Mouse (Mus musculus) neural tube, embryonic 10.5 days (tissue): ENCODE measurements around the gene Anxa6.
"Not testable (repeated sequence)": the region's sequence is repeated elsewhere in the genome, so short reads cannot be mapped to it uniquely, and the experiment has no call there.

ENCODE experiments used
- DNase-seq: peaks from one replicate; pipeline ENCODE4 v3.0.0-alpha.2; 2017; ENCODE audit warnings: low spot score; ENCODE audit errors: extremely low spot score

Anxa6 gene

DNA sequence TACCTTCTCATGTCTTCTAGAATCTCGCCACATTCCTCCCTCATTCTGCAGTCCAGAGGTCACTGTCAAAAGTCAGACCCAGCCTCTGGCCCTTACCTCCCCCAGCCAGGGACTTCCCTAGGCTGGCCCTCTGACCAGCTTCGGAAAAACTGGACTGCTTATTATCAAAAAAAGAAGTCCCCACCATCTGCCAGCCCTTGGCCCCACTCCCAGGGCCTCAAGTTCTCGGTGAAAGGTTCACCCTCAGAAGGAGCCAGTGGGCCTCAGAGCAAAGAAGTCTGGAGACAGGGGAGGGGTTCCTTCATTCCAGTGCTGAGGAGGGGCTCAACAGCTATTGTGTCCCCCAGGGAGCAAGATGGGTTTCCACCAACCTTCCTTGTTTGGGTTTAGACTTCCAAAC lies 71.3 kb downstream of the Anxa6 start:
- DNase-seq = no peak

- DNase-seq = no peak
Measured at GRCm38 (mm10) chr11:54961164-54961850, 71.9 kb downstream of the Anxa6 start.

- no peak for DNase-seq
Measured at GRCm38 (mm10) chr11:54960251-54960650, 73.0 kb downstream of the Anxa6 start.

DNA sequence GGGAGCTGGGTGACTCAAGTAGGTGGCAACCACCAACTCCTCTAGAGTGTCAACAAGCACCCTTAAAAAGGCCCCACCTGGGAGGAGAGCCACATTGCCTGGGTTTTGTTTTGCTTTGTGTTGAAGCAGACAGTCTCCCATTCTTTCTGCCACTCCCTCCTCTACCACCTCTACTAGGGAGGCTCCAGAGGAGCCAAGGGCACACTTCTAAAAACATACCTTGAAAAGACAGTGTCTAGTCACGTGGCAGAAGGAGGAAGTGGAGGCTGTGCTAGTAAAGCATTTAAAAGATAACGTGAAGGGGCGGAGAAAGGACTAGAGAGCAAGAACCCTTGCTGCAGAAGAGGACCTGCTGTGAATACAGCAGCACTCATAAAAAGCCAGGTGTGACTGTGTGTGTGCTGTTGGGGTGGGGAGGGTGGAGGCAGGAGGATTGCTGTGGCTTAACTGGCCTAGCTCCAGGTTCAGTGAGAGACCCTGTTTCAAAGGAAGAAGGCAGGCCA lies 74.6 kb downstream of the Anxa6 start:
- no peak for DNase-seq

DNA sequence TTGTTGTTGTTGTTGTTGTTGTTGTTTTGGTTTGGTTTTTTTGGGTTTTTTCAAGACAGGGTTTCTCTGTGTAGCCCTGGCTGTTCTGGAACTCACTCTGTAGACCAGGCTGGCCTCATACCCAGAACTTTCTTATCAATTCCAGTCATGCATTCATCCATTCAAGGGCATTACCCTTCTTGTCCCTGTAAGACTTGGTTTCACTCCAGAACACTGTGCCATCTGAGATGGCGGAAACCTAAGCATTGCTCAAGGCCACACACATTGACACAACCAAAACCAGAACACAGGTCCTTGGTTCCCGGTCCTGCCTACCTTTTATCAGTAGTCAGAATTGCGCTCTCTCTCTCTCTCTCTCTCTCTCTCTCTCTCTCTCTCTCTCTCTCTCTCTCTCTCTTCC lies 75.5 kb downstream of the Anxa6 start:
- not testable (repeated sequence) for DNase-seq

DNA sequence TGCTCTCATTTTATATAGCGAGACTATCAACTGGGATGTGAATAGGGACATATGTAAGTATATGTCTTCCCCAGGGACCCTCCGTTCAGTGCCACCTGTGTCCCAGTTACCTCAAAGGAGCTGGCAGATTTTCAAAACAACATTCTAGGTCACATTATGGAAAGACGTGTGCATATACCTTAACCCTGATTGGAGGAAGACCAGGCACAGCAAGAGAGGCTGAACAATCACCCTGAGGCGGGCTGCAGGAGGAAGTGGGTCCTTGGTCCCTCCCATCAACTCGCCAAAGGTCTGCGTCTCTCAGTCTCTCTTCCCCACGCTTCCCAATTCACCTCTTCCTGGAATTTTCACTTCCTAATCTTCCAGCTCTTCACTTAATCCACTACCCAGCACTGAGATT lies 76.3 kb downstream of the Anxa6 start:
- DNase-seq = no peak

DNA sequence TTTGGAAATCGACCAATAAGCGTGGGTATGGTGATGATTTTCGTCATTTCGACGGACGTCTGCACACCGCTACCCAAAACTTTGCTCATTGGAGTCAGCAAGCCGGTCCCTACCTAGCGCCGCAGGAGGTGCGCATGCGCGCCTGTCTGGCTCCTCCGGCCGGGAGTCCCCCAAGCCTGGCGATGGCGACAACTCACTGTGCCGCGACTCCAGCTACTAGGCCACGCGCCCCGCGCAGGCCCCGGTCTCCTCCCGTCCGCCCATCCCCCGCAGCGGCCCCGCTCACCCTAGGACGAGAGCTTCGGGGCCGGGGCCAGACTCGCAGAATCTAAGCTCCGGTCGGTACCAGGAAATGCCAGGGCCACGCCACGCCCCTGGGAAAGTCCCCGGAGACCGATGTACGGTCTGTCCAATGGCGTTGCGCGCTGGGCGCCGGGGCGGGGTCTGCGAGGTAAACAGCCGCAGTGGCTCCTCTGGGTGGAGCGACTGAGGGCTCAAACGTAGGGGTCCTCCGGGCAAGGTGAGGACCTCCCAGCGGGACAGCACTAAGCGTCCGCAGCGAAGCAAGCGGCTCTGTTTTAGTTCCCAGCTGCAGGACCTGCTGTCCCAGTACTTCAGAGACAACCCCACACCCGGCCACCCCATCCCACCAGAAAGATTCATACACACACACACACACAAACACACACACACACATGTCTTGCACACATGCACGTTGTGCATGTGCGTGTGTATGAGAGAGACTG lies 77.3 kb downstream of the Anxa6 start:
- peak; percentile 99 for DNase-seq

- DNase-seq = not testable (repeated sequence)
Measured at GRCm38 (mm10) chr11:54955400-54955734, 77.9 kb downstream of the Anxa6 start.

- no peak for DNase-seq
Measured at GRCm38 (mm10) chr11:54954716-54955115, 78.5 kb downstream of the Anxa6 start.

DNA sequence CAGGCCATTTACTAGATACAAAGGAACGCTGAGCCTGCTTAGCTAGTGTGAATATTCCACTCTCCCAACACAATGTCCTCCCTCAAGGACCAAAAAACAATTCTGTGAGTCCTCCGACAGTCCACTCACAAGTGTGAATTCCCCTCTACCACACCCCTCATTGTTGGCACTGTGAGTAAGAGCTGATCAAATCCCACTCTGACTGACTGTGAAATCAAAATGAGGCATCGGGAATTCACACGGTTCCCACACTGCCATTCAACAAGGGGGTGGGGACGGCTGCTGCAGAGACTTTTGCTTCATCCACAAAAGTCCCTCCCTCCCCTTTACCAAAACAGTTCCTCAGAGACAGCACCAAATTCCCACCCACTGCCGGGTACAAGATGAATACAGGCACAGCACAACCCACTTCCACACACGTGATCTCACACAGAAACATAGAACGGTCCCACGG lies 79.2 kb downstream of the Anxa6 start:
- DNase-seq = no peak

- no peak for DNase-seq
Measured at GRCm38 (mm10) chr11:54952651-54953050, 80.6 kb downstream of the Anxa6 start.

DNA sequence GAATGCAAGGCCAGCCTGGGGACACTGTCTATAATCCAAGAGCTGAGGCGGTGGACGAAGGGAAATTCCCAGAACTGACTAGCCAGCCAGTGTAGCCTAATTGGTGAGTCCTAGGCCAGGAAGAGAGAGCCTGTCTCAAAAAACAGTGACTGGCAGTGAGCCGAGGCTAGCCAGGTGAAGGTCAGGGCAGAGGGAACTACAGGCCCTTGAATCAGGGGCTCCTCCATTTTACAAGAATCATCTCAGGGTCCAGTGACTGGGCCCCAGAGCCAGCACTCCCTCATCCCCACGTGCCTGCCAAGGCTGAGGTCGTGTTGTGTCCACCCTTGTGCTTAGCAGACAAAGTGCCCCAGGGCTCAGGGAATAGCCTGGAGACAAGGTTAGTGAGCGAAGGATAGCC lies 82.6 kb downstream of the Anxa6 start:
- no peak for DNase-seq

DNA sequence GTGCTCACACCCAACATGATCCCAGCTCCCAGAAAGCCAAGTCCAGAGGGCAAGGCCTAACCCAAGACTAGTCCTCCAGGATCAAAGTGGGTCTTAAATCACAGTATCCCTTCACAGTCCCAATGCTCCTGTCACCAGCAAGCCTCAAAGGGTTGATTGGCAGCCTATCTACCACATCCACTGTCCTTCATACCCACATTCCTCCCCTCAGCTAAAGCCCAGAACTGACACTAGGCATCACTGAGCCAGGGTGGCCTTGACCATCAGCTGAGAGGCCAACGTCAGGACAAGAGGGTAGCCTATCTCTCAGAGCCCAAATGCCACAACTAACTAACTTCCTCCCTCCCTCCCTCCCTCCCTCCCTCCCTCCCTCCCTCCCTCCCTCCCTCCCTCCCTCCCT lies 83.5 kb downstream of the Anxa6 start:
- DNase-seq = no peak

DNA sequence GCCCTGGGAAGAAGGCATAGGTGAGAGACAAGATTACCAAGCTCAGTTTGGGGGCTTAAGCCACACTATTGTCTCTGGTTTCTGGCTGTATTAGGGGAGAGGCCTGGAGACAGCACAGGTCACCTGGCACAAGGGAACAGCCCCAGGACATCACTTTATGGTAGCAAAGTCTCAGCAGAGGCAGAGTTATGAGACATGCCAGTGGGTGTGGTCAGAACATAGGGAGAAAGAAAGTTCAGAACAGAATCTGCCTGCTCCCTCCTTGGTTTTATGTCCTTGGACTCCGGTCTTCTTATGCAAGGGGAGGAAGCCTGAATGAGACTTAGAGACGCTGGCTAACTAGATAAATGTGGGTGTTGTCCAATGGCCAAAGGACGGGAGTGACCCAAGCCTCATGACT lies 88.5 kb downstream of the Anxa6 start:
- no peak for DNase-seq

- DNase-seq = no peak
Measured at GRCm38 (mm10) chr11:54940056-54940455, 93.2 kb downstream of the Anxa6 start.

DNA sequence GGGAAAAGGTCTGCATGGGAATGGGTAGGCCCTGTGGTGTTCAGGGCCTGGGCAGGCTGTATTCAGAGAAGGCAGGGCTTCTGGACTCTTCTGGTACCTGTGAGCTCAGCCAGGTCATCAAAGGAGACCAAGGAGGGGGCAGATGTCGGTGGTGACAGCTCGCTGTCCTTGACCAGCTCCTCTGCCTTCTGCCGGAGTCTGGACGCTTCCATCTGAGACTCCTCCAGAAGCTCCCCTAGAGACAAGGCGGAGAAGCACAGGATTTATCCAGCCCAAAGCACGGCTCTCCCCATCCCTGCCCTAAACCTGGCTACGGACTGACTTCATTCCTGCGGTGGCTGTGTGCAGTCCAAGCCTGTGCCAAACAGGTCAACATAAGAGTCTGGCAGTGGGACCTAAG lies 93.7 kb downstream of the Anxa6 start:
- DNase-seq = no peak

GRCm38 (mm10) chr11:54936771-54937140 lies 96.5 kb downstream of the Anxa6 start:
- no peak for DNase-seq

GRCm38 (mm10) chr11:54936035-54936770 lies 97.0 kb downstream of the Anxa6 start:
- no peak for DNase-seq

GRCm38 (mm10) chr11:54934198-54934597 lies 99.0 kb downstream of the Anxa6 start:
- no peak for DNase-seq

DNA sequence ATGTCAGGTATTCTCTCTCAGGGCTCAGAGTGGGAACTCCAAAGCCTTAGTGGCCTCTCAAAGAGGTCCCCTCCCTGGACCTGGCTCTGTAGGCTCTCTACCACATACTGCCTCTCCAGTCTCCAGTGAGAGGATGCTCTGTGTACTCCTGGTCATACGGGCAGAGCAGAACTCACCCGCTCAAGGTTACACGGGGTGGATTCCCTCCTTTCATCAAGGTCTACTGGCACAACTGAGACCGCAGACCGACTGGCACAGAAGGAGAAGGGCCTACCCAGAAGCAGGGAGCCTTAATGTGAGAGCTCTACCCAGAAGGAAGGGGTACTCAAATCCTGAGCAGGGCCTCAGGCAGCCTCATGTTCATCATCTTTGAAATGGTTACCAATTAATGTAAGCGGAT lies 100.7 kb downstream of the Anxa6 start:
- no peak for DNase-seq

DNA sequence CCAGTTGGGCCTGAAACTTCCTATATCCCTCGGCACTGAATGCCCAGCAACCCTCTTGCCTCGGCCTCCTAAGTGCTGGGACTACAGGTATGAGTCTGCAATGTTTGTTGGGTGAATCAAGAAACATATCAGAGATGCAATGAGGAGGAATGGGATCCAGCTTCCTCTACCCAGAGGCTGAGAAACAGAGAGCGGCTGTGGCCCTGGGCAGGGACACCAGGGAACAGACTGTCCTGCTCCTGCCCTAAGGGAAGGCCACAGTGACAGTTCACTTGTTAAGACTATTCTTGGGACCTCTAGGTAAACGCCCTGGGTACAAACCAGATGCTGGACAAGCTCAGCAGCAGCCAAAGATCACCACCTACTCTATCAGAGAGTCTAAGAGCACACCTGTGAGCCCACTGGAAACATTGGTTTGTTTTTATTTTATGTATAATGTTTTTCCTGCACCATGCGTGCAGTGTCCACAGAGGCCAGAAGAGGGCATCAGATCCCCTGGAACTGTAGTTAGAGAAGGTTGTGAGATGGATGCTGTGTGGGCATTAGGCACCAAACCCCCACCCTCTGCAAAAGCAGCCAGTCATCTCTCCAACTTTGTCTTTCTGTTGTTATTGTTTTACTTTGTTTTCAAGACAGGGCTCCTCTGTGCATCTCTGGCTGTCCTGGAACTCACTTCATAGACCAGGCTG lies 101.7 kb downstream of the Anxa6 start:
- DNase-seq = peak; percentile 46
